Mouse (Mus musculus) stomach, postnatal 0 days (tissue): ENCODE measurements around the gene Wsb2. TPM values are rescaled to one million over a fixed set of nuclear protein-coding genes. Genes with fewer than 3 reads are reported as not detected.
"Not testable (repeated sequence)": the region's sequence is repeated elsewhere in the genome, so short reads cannot be mapped to it uniquely, and the experiment has no call there.

Source experiments
- ATAC-seq: fragments of 200-750 bp; cut with Nextera tagmentation; 2 replicates; pipeline ENCODE4 v1.8.0; 2017; ENCODE audit not compliant: low FRiP score, low TSS enrichment
- DNase-seq: peaks from one replicate; pipeline ENCODE4 v3.0.0-alpha.2; 2016; ENCODE audit warnings: low spot score
- H3K27ac ChIP-seq: fragments of 300-500 bp; sonication (generic); replicated peaks from 2 replicates; pipeline ENCODE4 v1.5.1; 2014; ENCODE audit warnings: mild to moderate bottlenecking, control low read depth
- H3K27me3 ChIP-seq: fragments of 300-500 bp; sonication (generic); 2 replicates; pipeline ENCODE4 v1.6.1; 2014; ENCODE audit warnings: low read length; ENCODE audit not compliant: control insufficient read depth, insufficient read depth
- H3K36me3 ChIP-seq: fragments of 300-500 bp; sonication (generic); 2 replicates; pipeline ENCODE4 v1.6.1; 2014; ENCODE audit warnings: low read length, mixed read lengths; ENCODE audit not compliant: control insufficient read depth, insufficient read depth
- H3K4me1 ChIP-seq: fragments of 300-500 bp; sonication (generic); replicated peaks from 2 replicates; pipeline ENCODE4 v1.6.1; 2014; ENCODE audit warnings: antibody characterized with exemption; ENCODE audit not compliant: control insufficient read depth, insufficient read depth
- H3K4me2 ChIP-seq: fragments of 300-500 bp; sonication (generic); replicated peaks from 2 replicates; pipeline ENCODE4 v1.6.1; 2014; ENCODE audit warnings: low read depth, mild to moderate bottlenecking, control low read depth, moderate library complexity
- H3K4me3 ChIP-seq: fragments of 300-500 bp; sonication (generic); 2 replicates; pipeline ENCODE4 v1.5.1; 2014; ENCODE audit warnings: low read depth, low read length, control low read depth
- H3K9ac ChIP-seq: fragments of 300-500 bp; sonication (generic); 2 replicates; pipeline ENCODE4 v1.6.1; 2014; ENCODE audit warnings: mild to moderate bottlenecking, low read length, control low read depth, mixed read lengths
- H3K9me3 ChIP-seq: fragments of 300-500 bp; sonication (generic); 2 replicates; pipeline ENCODE4 v1.6.1; 2016; ENCODE audit warnings: low read length; ENCODE audit not compliant: control insufficient read depth
- CTCF ChIP-seq: IDR thresholded peaks from 2 replicates; pipeline ENCODE4 v1.5.1; 2016; ENCODE audit warnings: antibody characterized with exemption, low read depth, mild to moderate bottlenecking, moderate library complexity
- EP300 ChIP-seq: optimal IDR thresholded peaks from 2 replicates; pipeline ENCODE3; 2016; ENCODE audit warnings: antibody characterized with exemption
- WGBS: fragments of 180-500 bp; shearing (Covaris S2); extraction: QIAGEN DNeasy Blood & Tissue Kit; methylation state at CpG from one replicate; pipeline ENCODE4 v1.1.7; 2014; 5-methylcytosine and 5-hydroxymethylcytosine counted together
- polyA plus RNA-seq: library from polyadenylated mRNA; unstranded; fragments of >200 nt; fragmentation: Nextera tagmentation; extraction: Ambion mirVana; gene quantifications from 2 replicates; pipeline ENCODE4 v1.2.1, GENCODE M21; 2015

Wsb2 gene
- polyA plus RNA-seq, 1 experiment from 2014 or later: 50.3 TPM

GRCm38 (mm10) chr5:117367206-117367605, 10.1 kb downstream of the Wsb2 start:
- 43% methylated on average over 8 of the region's 8 CpGs for WGBS
- Histone ChIP-seq H3K27ac (no peak overlapping the region), H3K4me2 (no peak overlapping the region), H3K36me3 (peaks cover 20% of the 10 kb centered on the region), H3K27me3 (no peaks in the 10 kb centered on the region), H3K4me3 (no peak overlapping the region), H3K9ac (no peak overlapping the region), H3K4me1 (0 out of 2 replicates have a peak, but pooled peaks cover 2% of the 10 kb centered on the region), H3K9me3 (no peaks in the 10 kb centered on the region)
- DNase-seq (no peak), ATAC-seq (no peak)
- TF ChIP-seq EP300 (no peak), CTCF (no peak)

GRCm38 (mm10) chr5:117370592-117370991, 13.5 kb downstream of the Wsb2 start:
- Histone ChIP-seq H3K4me1 (no peaks in the 10 kb centered on the region), H3K4me2 (no peak overlapping the region), H3K27ac (no peak overlapping the region), H3K9ac (no peak overlapping the region), H3K9me3 (no peaks in the 10 kb centered on the region), H3K4me3 (no peak overlapping the region), H3K36me3 (peaks cover 35% of the 10 kb centered on the region), H3K27me3 (no peaks in the 10 kb centered on the region)
- ATAC-seq (no peak), DNase-seq (no peak)
- no peak for TF ChIP-seq CTCF
- TF ChIP-seq EP300: no peak
- 72% methylated on average over 10 of the region's 10 CpGs for WGBS

DNA sequence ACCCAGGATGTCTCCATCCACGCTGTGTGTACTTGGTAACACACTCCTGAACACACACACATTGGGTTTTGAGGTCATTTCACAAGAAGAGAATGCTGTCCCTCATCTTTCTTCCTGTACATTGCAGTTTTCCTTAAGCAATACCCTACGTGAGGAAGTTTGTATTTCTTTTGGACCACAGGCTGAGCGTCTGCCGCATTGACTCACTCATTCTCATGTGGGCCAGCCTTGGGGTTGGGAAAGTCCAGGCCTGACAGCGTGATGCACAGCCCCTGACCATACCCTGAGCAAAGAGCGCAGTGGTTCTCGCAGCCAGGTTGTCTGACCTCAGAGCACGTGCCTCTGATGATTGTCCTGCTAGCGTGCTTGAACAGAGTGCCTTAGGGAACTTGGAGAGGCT, 16.3 kb downstream of the Wsb2 start:
- WGBS: 88% methylated on average over 9 of the region's 9 CpGs
- Histone ChIP-seq H3K27ac (no peak overlapping the region), H3K27me3 (no peaks in the 10 kb centered on the region), H3K4me1 (no peaks in the 10 kb centered on the region), H3K9me3 (no peaks in the 10 kb centered on the region), H3K9ac (no peak overlapping the region), H3K4me3 (no peak overlapping the region), H3K36me3 (peaks cover 44% of the 10 kb centered on the region), H3K4me2 (no peak overlapping the region)
- no peak for DNase-seq
- TF ChIP-seq EP300: no peak
- no peak for TF ChIP-seq CTCF
- no peak for ATAC-seq

- Histone ChIP-seq H3K36me3 (peaks cover 38% of the 10 kb centered on the region), H3K9ac (no peak overlapping the region), H3K4me2 (no peak overlapping the region), H3K4me1 (no peaks in the 10 kb centered on the region), H3K27ac (no peak overlapping the region), H3K9me3 (no peaks in the 10 kb centered on the region), H3K4me3 (no peak overlapping the region), H3K27me3 (no peaks in the 10 kb centered on the region)
- no peak for ATAC-seq
- no peak for DNase-seq
- WGBS: 82% methylated on average over 7 of the region's 7 CpGs
- TF ChIP-seq CTCF: no peak
- TF ChIP-seq EP300: no peak
Measured at GRCm38 (mm10) chr5:117374372-117375049, 17.4 kb downstream of the Wsb2 start.

- TF ChIP-seq CTCF (no peak), EP300 (no peak)
- no peak overlapping the region for H3K27ac ChIP-seq
- no peaks in the 10 kb centered on the region for H3K4me1 ChIP-seq
- H3K27me3 ChIP-seq: no peaks in the 10 kb centered on the region
- no peak overlapping the region for H3K9ac ChIP-seq
- WGBS: 76% methylated on average over 11 of the region's 11 CpGs
- no peak overlapping the region for H3K4me2 ChIP-seq
- peaks cover 37% of the 10 kb centered on the region for H3K36me3 ChIP-seq
- H3K9me3 ChIP-seq: no peaks in the 10 kb centered on the region
- no peak overlapping the region for H3K4me3 ChIP-seq
- no peak for DNase-seq
- ATAC-seq: no peak
Measured at GRCm38 (mm10) chr5:117376331-117376761, 19.2 kb downstream of the Wsb2 start.

GRCm38 (mm10) chr5:117377731-117378130, 20.6 kb downstream of the Wsb2 start:
- H3K27me3 ChIP-seq, ATAC-seq: not testable (repeated sequence)

More at GRCm38 (mm10) chr5:117377731-117378130, 20.6 kb downstream of the Wsb2 start:
- peaks cover 32% of the 10 kb centered on the region for H3K36me3 ChIP-seq
- H3K9me3 ChIP-seq, H3K4me2 ChIP-seq, H3K4me3 ChIP-seq, H3K4me1 ChIP-seq, H3K27ac ChIP-seq, DNase-seq, H3K9ac ChIP-seq: not testable (repeated sequence)
- WGBS: 86% methylated on average over 14 of the region's 14 CpGs
